Mouse (Mus musculus) heart, embryonic 14.5 days (tissue): ENCODE data around the gene Dppa1. TPM values are rescaled to one million over a fixed set of nuclear protein-coding genes. Genes with fewer than 3 reads are reported as not detected.
"Not testable (repeated sequence)": the region's sequence is repeated elsewhere in the genome, so short reads cannot be mapped to it uniquely, and the experiment has no call there.

Experiments
- ATAC-seq: fragments of 200-750 bp; cut with Nextera tagmentation; 2 replicates; pipeline ENCODE4 v1.8.0; 2017; ENCODE audit warnings: low read depth, moderate TSS enrichment; ENCODE audit not compliant: insufficient number of reproducible peaks, insufficient read depth, low FRiP score
- H3K27ac ChIP-seq, 2 experiments: fragments of 200-500 bp in 1 of 2; fragments of 300-500 bp in 1 of 2; sonication (generic) in 1 of 2; replicated peaks in 1 of 2; 2 replicates each; pipeline ENCODE4 v1.5.1; 2012 to 2014; ENCODE audit warnings: low read depth in 2 of 2, low read length in 2 of 2, control low read depth in 1 of 2, mild to moderate bottlenecking in 1 of 2, mixed read lengths in 1 of 2; ENCODE audit not compliant: control insufficient read depth in 1 of 2, insufficient read depth in 1 of 2
- H3K27me3 ChIP-seq: fragments of 300-500 bp; sonication (generic); 2 replicates; pipeline ENCODE4 v1.6.1; 2014; ENCODE audit warnings: mild to moderate bottlenecking, low read length, control low read depth; ENCODE audit not compliant: control insufficient read depth, insufficient read depth
- H3K36me3 ChIP-seq: fragments of 300-500 bp; sonication (generic); 2 replicates; pipeline ENCODE4 v1.6.1; 2014; ENCODE audit warnings: mild to moderate bottlenecking, control low read depth, low read length, mixed read lengths; ENCODE audit not compliant: control insufficient read depth, insufficient read depth
- H3K4me1 ChIP-seq, 2 experiments: fragments of 200-500 bp in 1 of 2; fragments of 300-500 bp in 1 of 2; sonication (generic) in 1 of 2; 2 replicates each; pipeline ENCODE4 v1.6.1; 2012 to 2014; ENCODE audit warnings: low read length in 2 of 2, control low read depth in 1 of 2, mixed read lengths in 1 of 2; ENCODE audit not compliant: control insufficient read depth in 2 of 2, insufficient read depth in 2 of 2
- H3K4me2 ChIP-seq: fragments of 300-500 bp; sonication (generic); 2 replicates; pipeline ENCODE4 v1.6.1; 2014; ENCODE audit warnings: mild to moderate bottlenecking, low read length
- H3K4me3 ChIP-seq, 2 experiments: fragments of 200-500 bp in 1 of 2; fragments of 300-500 bp in 1 of 2; sonication (generic) in 1 of 2; 2 replicates each; pipeline ENCODE4 v1.5.1; 2012 to 2014; ENCODE audit warnings: low read length in 2 of 2, mild to moderate bottlenecking in 2 of 2, control low read depth in 1 of 2, low read depth in 1 of 2, moderate library complexity in 1 of 2; ENCODE audit not compliant: control insufficient read depth in 1 of 2, insufficient read depth in 1 of 2
- H3K9ac ChIP-seq: fragments of 300-500 bp; sonication (generic); 2 replicates; pipeline ENCODE4 v1.6.1; 2014; ENCODE audit warnings: mild to moderate bottlenecking, low read length
- H3K9me3 ChIP-seq: fragments of 300-500 bp; sonication (generic); 2 replicates; pipeline ENCODE4 v1.6.1; 2016; ENCODE audit warnings: low read length, control low read depth; ENCODE audit not compliant: control insufficient read depth
- WGBS: fragments of 180-500 bp; shearing (Covaris S2); extraction: QIAGEN DNeasy Blood & Tissue Kit; methylation state at CpG from one replicate; pipeline ENCODE4 v1.1.7; 2014; 5-methylcytosine and 5-hydroxymethylcytosine counted together
- polyA plus RNA-seq: library from polyadenylated mRNA; unstranded; fragments of >200 nt; fragmentation: Nextera tagmentation; extraction: Ambion mirVana; gene quantifications from 2 replicates; pipeline ENCODE4 v1.2.1, GENCODE M21; 2014

Gene Dppa1
- polyA plus RNA-seq = not detected in 2 replicates

DNA sequence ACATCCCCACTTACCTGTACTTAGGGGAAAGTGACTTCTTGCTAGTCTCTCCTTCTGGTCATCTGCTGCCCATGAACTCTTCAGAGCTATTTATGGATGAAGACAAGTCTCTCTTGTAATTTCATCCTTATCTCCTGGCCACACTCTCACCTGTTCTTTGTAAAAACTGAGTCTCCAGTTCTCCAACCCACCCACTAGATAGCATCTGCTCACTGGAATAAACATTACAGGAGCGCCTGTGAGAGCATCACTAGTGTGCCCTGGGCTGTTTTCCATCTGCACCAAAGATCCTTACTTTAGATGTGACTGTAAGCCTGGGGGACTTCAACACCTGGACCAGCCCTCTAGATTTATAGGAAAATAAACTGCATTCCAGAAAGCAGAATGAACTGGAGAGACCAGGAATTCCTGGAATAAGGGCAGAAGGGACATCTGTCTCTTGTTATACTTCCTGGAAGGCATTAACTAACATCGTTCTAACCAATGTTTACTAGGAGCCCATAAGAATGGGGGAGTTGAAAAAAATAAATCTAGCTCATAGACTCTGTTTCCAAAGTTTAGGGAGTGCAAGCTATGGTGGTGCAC, at the start of gene Dppa1:
Gene Dppa1, minus strand, starts transcription at position 51 of the 585 bp plus-strand sequence.
- no peak within 1 kb of the TSS for H3K27ac ChIP-seq
- H3K4me1 ChIP-seq = no peaks in the 10 kb centered on the region
- no peaks in the 10 kb centered on the region for H3K9me3 ChIP-seq
- 78% methylated on average over 2 of the region's 2 CpGs for whole genome bisulfite sequencing
- no peak within 1 kb of the TSS for H3K4me2 ChIP-seq
- H3K4me3 ChIP-seq = no peak within 1 kb of the TSS
- H3K36me3 ChIP-seq = no peaks in the 10 kb centered on the region
- ATAC-seq = no peak
- H3K27me3 ChIP-seq = no peaks in the 10 kb centered on the region
- H3K9ac ChIP-seq = no peak within 1 kb of the TSS

DNA sequence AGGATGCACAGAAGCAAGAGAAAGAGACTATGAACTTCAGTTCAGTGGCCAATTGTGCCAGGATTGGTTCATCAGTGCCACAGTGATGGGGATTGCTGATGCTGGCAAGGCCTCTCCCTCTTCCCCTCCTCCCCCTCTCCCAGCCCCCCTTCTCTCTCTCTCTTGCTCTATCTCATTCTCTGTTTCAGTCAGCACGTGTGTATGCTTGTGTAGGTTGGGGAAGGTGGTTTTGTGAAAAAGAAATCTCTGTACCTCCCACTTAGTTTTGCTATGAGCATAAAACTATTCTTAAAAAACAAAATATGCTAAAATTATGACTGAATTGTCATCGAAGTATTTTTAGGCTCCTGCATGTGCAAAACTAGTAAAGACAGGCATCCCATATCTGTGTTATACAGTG, 38.9 kb upstream of the Dppa1 start:
- no peak overlapping the region for H3K9ac ChIP-seq
- no peak overlapping the region for H3K27ac ChIP-seq
- ATAC-seq = no peak
- no peaks in the 10 kb centered on the region for H3K4me1 ChIP-seq
- no peak overlapping the region for H3K4me2 ChIP-seq
- H3K36me3 ChIP-seq = no peaks in the 10 kb centered on the region
- 68% methylated on average over 2 of the region's 2 CpGs for WGBS
- no peak overlapping the region for H3K4me3 ChIP-seq
- no peaks in the 10 kb centered on the region for H3K9me3 ChIP-seq
- H3K27me3 ChIP-seq = no peaks in the 10 kb centered on the region

DNA sequence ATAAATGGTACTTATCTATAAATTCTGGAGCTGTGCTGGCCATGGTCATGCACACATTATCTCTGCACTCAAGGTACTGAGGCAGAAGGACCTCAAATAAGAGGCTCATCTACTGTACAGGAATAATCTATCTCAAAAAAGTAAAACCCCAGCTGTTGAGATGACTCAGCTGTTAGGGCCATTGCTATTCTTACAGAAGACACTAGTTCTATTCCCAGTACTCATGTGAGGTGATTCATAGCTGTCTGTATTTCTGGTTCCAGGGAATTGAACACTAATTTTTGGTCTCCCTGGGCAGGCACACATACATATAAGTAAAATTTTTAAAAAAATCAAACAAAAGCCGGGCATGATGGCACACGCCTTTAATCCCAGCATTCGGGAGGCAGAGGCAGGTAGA, 38.0 kb upstream of the Dppa1 start:
- WGBS = 92% methylated on average over 3 of the region's 3 CpGs
- Histone ChIP-seq H3K27me3 (no peaks in the 10 kb centered on the region), H3K9ac (no peak overlapping the region), H3K36me3 (no peaks in the 10 kb centered on the region), H3K4me3 (no peak overlapping the region), H3K27ac (no peak overlapping the region), H3K4me2 (no peak overlapping the region), H3K4me1 (no peaks in the 10 kb centered on the region), H3K9me3 (no peaks in the 10 kb centered on the region)
- ATAC-seq = no peak

DNA sequence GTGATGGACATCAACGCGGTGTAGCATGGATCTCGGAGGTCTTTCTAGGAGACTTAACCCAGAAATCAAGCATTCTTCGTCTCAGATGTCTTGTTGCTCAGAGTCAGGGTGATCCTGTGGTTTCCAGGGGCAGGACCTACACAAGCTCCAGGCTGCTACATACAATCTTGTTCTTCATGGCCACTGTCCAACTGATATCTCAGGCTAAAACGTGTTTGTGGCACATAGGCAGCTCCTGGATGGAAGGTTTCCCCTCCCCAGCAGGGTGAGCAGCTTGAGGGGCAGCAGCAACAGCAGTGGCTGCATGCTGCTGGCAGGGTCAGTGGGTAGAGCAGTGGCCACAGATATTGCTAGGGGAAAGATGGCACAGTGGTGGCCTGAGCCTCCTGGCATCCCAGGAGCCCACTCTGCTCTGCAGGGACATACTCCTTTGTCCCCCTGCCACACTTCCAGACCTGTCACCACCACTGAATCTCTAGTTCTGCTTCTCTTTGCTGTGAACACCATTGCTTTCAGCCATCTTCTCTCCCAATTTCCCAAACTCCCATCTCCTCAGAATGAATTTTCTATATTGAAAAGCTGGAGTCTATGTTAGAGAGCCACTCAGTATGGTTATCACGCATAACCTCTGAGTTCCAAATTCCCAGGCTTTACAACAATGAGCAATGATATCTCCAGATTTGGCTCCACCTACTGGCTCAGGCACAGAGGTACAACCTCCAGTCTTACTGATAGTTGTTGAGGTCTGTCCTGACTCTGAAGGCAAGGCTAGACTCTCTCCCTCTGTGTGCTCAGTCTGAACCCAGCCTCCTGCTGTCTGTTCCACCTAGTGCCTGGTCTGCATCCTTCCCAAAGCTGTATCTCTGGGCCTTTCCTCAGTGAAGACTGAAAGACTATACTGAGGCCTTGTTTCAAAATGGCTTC, 36.8 kb upstream of the Dppa1 start:
- Histone ChIP-seq H3K4me1 (no peaks in the 10 kb centered on the region), H3K9me3 (no peaks in the 10 kb centered on the region), H3K4me2 (no peak overlapping the region), H3K36me3 (no peaks in the 10 kb centered on the region), H3K27me3 (no peaks in the 10 kb centered on the region), H3K27ac (no peak overlapping the region), H3K4me3 (no peak overlapping the region), H3K9ac (no peak overlapping the region)
- 62% methylated on average over 6 of the region's 6 CpGs for WGBS
- ATAC-seq = no peak

DNA sequence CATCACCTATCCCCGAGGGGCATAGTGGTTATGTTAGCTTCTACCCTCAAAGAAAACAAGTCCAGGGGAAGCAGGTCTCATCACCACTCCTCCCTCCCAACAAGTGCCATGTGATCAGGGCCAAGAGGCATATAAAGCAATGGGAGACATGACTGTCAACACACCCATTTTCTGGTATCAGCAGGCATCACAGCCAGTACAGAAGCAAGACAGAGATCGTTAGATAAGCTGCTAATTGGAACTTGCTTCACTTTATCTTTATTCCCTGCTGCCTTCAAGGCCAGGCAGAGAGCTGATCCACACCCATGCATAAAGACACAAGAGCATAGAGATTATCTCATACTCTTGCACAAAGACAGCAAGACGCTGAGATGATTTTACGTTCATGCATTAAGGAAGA, 34.2 kb upstream of the Dppa1 start:
- H3K9me3 ChIP-seq = no peaks in the 10 kb centered on the region
- WGBS = 57% methylated on average over 4 of the region's 4 CpGs
- no peaks in the 10 kb centered on the region for H3K36me3 ChIP-seq
- H3K4me3 ChIP-seq = no peak overlapping the region
- H3K4me1 ChIP-seq = no peaks in the 10 kb centered on the region
- no peaks in the 10 kb centered on the region for H3K27me3 ChIP-seq
- H3K27ac ChIP-seq = no peak overlapping the region
- H3K9ac ChIP-seq = no peak overlapping the region
- no peak for ATAC-seq
- H3K4me2 ChIP-seq = no peak overlapping the region

DNA sequence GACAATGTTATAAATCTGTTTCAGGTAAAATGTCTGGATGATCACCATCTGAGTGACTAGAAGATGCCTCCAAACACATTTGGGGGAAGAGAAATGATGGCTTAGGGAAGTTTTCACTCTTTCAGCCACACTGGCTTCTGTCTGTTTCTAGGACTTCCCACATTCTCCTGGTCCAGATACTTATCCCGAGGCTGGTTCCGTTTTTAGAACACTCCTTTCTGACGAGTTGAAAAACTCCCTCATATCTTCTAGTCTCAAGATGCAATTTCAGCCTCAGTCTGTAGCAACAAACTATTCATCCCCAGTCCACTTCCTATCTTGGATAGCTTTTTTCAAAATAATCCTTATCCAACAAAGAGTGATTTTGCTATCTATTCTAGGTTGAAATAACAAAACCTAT, 23.4 kb upstream of the Dppa1 start:
- Histone ChIP-seq H3K27ac (no peak overlapping the region), H3K4me3 (no peak overlapping the region), H3K4me2 (no peak overlapping the region), H3K9me3 (no peaks in the 10 kb centered on the region), H3K4me1 (no peaks in the 10 kb centered on the region), H3K9ac (no peak overlapping the region), H3K27me3 (no peaks in the 10 kb centered on the region), H3K36me3 (no peaks in the 10 kb centered on the region)
- WGBS = 36% methylated on average over 3 of the region's 3 CpGs
- ATAC-seq = no peak

DNA sequence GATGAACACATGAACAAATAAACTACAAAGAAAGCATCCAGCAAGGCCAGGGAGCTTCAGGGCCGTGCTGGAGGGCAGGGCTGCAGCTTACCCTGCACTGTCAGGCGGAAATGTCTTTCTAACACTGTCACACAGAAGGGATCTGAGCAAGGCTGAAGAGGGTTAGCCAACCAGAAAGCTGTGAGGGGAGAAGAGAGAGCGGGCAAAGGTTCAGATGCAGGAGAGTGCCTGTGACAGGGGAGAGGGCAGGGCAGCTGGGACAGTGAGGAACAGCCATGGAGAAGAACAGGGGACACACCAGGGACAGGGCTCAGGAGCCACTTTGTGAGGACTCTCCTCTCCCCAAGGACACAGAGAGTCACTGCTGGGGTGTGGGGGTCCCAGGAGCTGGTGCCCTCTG, 20.6 kb upstream of the Dppa1 start:
- H3K4me1 ChIP-seq, H3K4me2 ChIP-seq, ATAC-seq, H3K27ac ChIP-seq, H3K27me3 ChIP-seq, H3K4me3 ChIP-seq, H3K36me3 ChIP-seq, H3K9ac ChIP-seq, H3K9me3 ChIP-seq: not testable (repeated sequence)
- 61% methylated on average over 3 of the region's 3 CpGs for WGBS
